In the genomic region with DNA sequence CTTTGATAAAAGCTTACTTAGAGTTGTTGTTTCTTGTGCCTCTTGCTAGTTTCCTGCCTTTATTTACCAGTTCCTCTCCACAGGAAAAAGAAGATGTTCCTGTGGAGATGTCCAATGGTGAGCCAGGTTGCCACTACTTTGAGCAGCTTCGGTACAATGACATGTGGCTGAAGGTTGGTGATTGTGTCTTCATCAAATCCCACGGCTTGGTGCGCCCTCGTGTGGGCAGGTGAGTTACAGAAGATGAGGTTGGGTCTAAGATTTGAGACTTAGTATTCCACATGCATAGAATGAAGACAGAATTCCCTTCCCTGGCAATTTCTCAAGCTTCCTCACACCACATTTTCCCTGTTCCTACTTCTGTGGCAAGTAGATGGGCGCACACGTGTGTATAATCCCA, we compare ENCODE assay signal across 15 mouse cellular contexts. TPM values are rescaled to one million over a fixed set of nuclear protein-coding genes. Genes with fewer than 3 reads are reported as not detected.
A peak's percentile ranks its signal among the peaks of the same experiment; 100 is the strongest.
DNase-seq lines count a peak whose midpoint lies in the region; ATAC-seq and TF ChIP-seq lines count a peak whose summit lies in the region.
"Had no signal": no experiment of that assay in that cellular context is flagged by ENCODE, and none has a peak within 500 bp of the region (broad histone marks: within the 10 kb centered on the region; RNA-seq: fewer than 3 reads in every experiment).

No protein-coding gene starts in this region.

- H3K27me3 ChIP-seq in E14TG2a.4 (ENCODE audit: insufficient read depth, low read length) = no peaks in the 10 kb centered on the region
- H3K27me3 ChIP-seq in Patski = no peaks in the 10 kb centered on the region
- H3K27me3 ChIP-seq in liver, embryonic 14.5 days (ENCODE audit: control insufficient read depth, insufficient read depth, low read length) = no peaks in the 10 kb centered on the region
- H3K27me3 ChIP-seq in hindbrain, embryonic 11.5 days (ENCODE audit: control insufficient read depth, insufficient read depth, low read length) = no peaks in the 10 kb centered on the region
- H3K27me3 ChIP-seq: forebrain, embryonic 12.5 days; liver, embryonic 15.5 days had no signal

- no peak for ATAC-seq in Patski
- ATAC-seq in liver, embryonic 14.5 days (ENCODE audit: insufficient read depth) = no peak
- no peak for ATAC-seq in hindbrain, embryonic 11.5 days (ENCODE audit: low FRiP score)
- no peak for ATAC-seq in granulocyte monocyte progenitor cell, adult 5-6 weeks (replicated peaks; ENCODE audit: poor library complexity, severe bottlenecking)
- ATAC-seq: activated CD4-positive, CD25-positive, alpha-beta regulatory T cell, adult 4 months had no signal

- H3K36me3 ChIP-seq in E14TG2a.4 (ENCODE audit: insufficient read depth, low read length) = peaks cover 78% of the 10 kb centered on the region
- H3K36me3 ChIP-seq in liver, embryonic 14.5 days (replicated peaks; ENCODE audit: control insufficient read depth, insufficient read depth, low read depth) = peaks cover 62% of the 10 kb centered on the region
- H3K36me3 ChIP-seq in hindbrain, embryonic 11.5 days (ENCODE audit: control insufficient read depth, insufficient read depth, low read length) = peaks cover 9% of the 10 kb centered on the region

- DNase-seq in kidney, adult 11 months = peak; percentile 5
- DNase-seq in kidney, postnatal 14 days = no peak
- no peak for DNase-seq in Patski (ENCODE audit: low read depth, low spot score)
- no peak for DNase-seq in liver, embryonic 14.5 days (ENCODE audit: low read depth in 3 of 3, low spot score in 3 of 3)
- DNase-seq in retina, embryonic 14.5 days (ENCODE audit: low spot score) = no peak
- no peak for DNase-seq in hindbrain, embryonic 11.5 days (ENCODE audit: low spot score)
- DNase-seq: cerebellum, adult 8-10 months; gastrocnemius, postnatal 10 days; heart, postnatal 10 days had no signal

- in situ Hi-C loops in Patski (cut with MboI; ENCODE audit: low pct_unique_long_range_greater_than_20kb) = no loop called here

- CTCF ChIA-PET in Patski (lab: Charles Lee) = interaction anchor here (1.6 kb wide), 1 partner anchor 34 kb away, joined by 3 read pairs; no protein-coding TSS in a partner anchor

- no peaks in the 10 kb centered on the region for H3K4me1 ChIP-seq in E14TG2a.4 (replicated peaks; ENCODE audit: low read depth, low read length)
- H3K4me1 ChIP-seq in liver, embryonic 14.5 days (replicated peaks; ENCODE audit: control insufficient read depth in 2 of 2, insufficient read depth in 2 of 2, low read length in 1 of 2) = no peaks in the 10 kb centered on the region
- no peaks in the 10 kb centered on the region for H3K4me1 ChIP-seq in hindbrain, embryonic 11.5 days (replicated peaks; ENCODE audit: control insufficient read depth, insufficient read depth, low read length)
- H3K4me1 ChIP-seq: forebrain, embryonic 12.5 days; liver, embryonic 15.5 days; midbrain, embryonic 10.5 days had no signal

- TF ChIP-seq CTCF in E14TG2a.4 (conservative IDR thresholded peaks at IDR 0.05; ENCODE audit: low read length) (peak; percentile 40), Patski (IDR thresholded peaks at IDR 0.05) (peak; percentile 38)
- TF ChIP-seq CTCF in liver, embryonic 14.5 days (IDR thresholded peaks at IDR 0.05; ENCODE audit: low read depth) = peak; percentile 67

- TF ChIP-seq EP300 in liver, embryonic 14.5 days (IDR thresholded peaks at IDR 0.05; ENCODE audit: low read depth) = no peak

- H3K4me2 ChIP-seq in liver, embryonic 14.5 days (ENCODE audit: low read depth) = no peak overlapping the region
- no peak overlapping the region for H3K4me2 ChIP-seq in hindbrain, embryonic 11.5 days (replicated peaks; ENCODE audit: low read depth, low read length)
- H3K4me2 ChIP-seq: forebrain, embryonic 12.5 days; liver, embryonic 15.5 days had no signal

- no peak overlapping the region for H3K27ac ChIP-seq in liver, embryonic 14.5 days
- no peak overlapping the region for H3K27ac ChIP-seq in hindbrain, embryonic 11.5 days (ENCODE audit: low read depth, low read length)
- H3K27ac ChIP-seq: forebrain, embryonic 12.5 days; liver, embryonic 15.5 days; midbrain, embryonic 10.5 days had no signal

- WGBS in liver, embryonic 14.5 days (ENCODE audit: insufficient replicate concordance) = 76% methylated on average over 6 of the region's 6 CpGs
- WGBS in hindbrain, embryonic 11.5 days = 84% methylated on average over 6 of the region's 6 CpGs

- H3K4me3 ChIP-seq in E14TG2a.4 (replicated peaks; ENCODE audit: low read length) = no peak overlapping the region
- H3K4me3 ChIP-seq in liver, embryonic 14.5 days (ENCODE audit: insufficient read depth in 1 of 2, low read depth in 2 of 2, low read length in 2 of 2) = no peak overlapping the region
- no peak overlapping the region for H3K4me3 ChIP-seq in hindbrain, embryonic 11.5 days (ENCODE audit: low read depth, low read length)
- H3K4me3 ChIP-seq: forebrain, embryonic 12.5 days; liver, embryonic 15.5 days; midbrain, embryonic 10.5 days had no signal

- H3K9me3 ChIP-seq in E14TG2a.4 (ENCODE audit: low read length) = no peaks in the 10 kb centered on the region
- H3K9me3 ChIP-seq in liver, embryonic 14.5 days (ENCODE audit: control insufficient read depth, low read length) = no peaks in the 10 kb centered on the region
- H3K9me3 ChIP-seq in hindbrain, embryonic 11.5 days (ENCODE audit: control insufficient read depth, low read length) = no peaks in the 10 kb centered on the region
- H3K9me3 ChIP-seq: forebrain, embryonic 12.5 days; liver, embryonic 15.5 days; midbrain, embryonic 10.5 days had no signal

- POLR2A ChIA-PET in Patski (lab: Charles Lee) = interaction anchor here (0.6 kb wide), 1 partner anchor 68 kb away, joined by 7 read pairs; no protein-coding TSS in a partner anchor

- H3K9ac ChIP-seq in liver, embryonic 14.5 days (replicated peaks) = no peak overlapping the region
- H3K9ac ChIP-seq in hindbrain, embryonic 11.5 days (ENCODE audit: low read depth, low read length) = no peak overlapping the region
- H3K9ac ChIP-seq: forebrain, embryonic 12.5 days; liver, embryonic 15.5 days had no signal

RNA-seq across cellular contexts. Expression of a gene that starts 41.3 kb away (rescaled TPM):
- 75.7 TPM for polyA plus RNA-seq in Patski (2021)
- 21.4 and 26.7 TPM in 2 replicates for polyA plus RNA-seq in liver, embryonic 14.5 days (2012; rRNA removed)
- 72.8 and 81.7 TPM in 2 replicates for polyA plus RNA-seq in liver, embryonic 14.5 days (2014; fragmentation: Nextera tagmentation; extraction: Ambion mirVana)
- polyA plus RNA-seq in hindbrain, embryonic 11.5 days (2014; fragmentation: Nextera tagmentation; extraction: Ambion mirVana) = 58.7 and 65.0 TPM in 2 replicates
- total RNA-seq in granulocyte monocyte progenitor cell, adult 5-6 weeks (2014; fragmentation: Nextera tagmentation) = 183 and 200 TPM in 2 replicates
- total RNA-seq in granulocyte monocyte progenitor cell, adult 5-6 weeks (2017) = 85.5 and 91.3 TPM in 2 replicates

RNA-seq across cellular contexts. Expression of a gene that starts 43.4 kb away (rescaled TPM):
- 268 TPM for polyA plus RNA-seq in Patski (2021)
- 146 and 164 TPM in 2 replicates for polyA plus RNA-seq in liver, embryonic 14.5 days (2012; rRNA removed)
- polyA plus RNA-seq in liver, embryonic 14.5 days (2014; fragmentation: Nextera tagmentation; extraction: Ambion mirVana) = 161 and 173 TPM in 2 replicates
- 458 and 483 TPM in 2 replicates for polyA plus RNA-seq in hindbrain, embryonic 11.5 days (2014; fragmentation: Nextera tagmentation; extraction: Ambion mirVana)
- total RNA-seq in granulocyte monocyte progenitor cell, adult 5-6 weeks (2014; fragmentation: Nextera tagmentation) = 107 and 116 TPM in 2 replicates
- 172 and 213 TPM in 2 replicates for total RNA-seq in granulocyte monocyte progenitor cell, adult 5-6 weeks (2017)
- polyA plus RNA-seq: activated CD4-positive, CD25-positive, alpha-beta regulatory T cell, adult 4 months had no signal
